Mouse (Mus musculus) spleen, adult 2 months (tissue): Measurements from ENCODE around the gene Kif11.

Experiments used
- CTCF ChIP-seq: fragments of 200-500 bp; IDR thresholded peaks from 2 replicates; pipeline ENCODE4 v1.5.1; 2011; ENCODE audit warnings: mild to moderate bottlenecking, inconsistent platforms; ENCODE audit not compliant: insufficient read depth, insufficient read length, insufficient replicate concordance; ENCODE audit errors: extremely low read depth
- POLR2A ChIP-seq: fragments of 200-500 bp; IDR thresholded peaks from 2 replicates; pipeline ENCODE4 v1.6.1; 2011; ENCODE audit warnings: low read depth, low read length, inconsistent platforms

- TF ChIP-seq CTCF = no peak
- no peak for TF ChIP-seq POLR2A
Observed at GRCm38 (mm10) chr19:37396279-37396678, 20.1 kb downstream of the Kif11 start.
